Comparison of ENCODE assay signal across 10 mouse cellular contexts in the genomic region with DNA sequence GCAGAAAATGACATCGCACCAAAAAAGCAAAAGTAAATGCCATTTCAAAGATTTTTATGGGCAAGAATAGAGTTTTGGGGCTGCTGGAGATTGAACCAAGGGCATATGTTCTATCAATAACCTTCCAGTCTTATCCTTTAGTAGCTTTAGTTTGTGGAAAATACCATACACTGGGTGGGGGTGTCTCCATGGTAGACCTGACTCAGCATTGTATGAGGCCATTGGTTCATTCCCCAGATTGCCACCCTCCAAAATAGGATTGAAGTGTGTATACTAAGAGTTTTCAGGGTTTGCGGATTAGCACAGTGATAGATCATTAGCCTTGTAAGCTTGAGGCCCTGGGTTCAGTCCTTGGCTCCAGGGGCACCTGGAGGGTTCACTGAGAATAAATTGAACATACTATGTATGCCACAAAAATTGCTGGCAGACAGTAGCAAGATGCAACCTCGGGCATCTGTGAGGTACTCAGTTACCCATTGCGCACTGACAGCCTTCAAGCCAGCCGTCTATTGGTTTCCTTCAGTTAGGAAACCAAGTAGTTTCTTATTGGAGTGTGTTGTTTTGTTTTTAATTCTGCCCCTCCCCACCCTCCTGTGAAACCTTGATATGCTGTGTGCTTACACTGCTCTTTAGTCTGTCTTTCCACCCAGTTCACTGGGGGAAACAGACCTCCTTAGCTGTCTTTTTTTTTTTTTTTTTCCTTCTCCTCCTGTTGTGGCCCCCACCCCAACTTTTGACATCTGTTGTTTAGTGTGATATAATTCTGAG. TPM values are rescaled to one million over a fixed set of nuclear protein-coding genes. Genes with fewer than 3 reads are reported as not detected.
A peak's percentile ranks its signal among the peaks of the same experiment; 100 is the strongest.
DNase-seq lines count a peak whose midpoint lies in the region; ATAC-seq lines count a peak whose summit lies in the region.
"Had no signal": no experiment of that assay in that cellular context is flagged by ENCODE, and none has a peak within 500 bp of the region (broad histone marks: within the 10 kb centered on the region; RNA-seq: fewer than 3 reads in every experiment).

No protein-coding gene starts in this region.

- H3K4me2 ChIP-seq in kidney, embryonic 15.5 days, result peak overlapping the region; percentile 86

- H3K9ac ChIP-seq in kidney, embryonic 15.5 days, result no peak overlapping the region
- H3K9ac ChIP-seq: hindbrain, embryonic 15.5 days had no signal

- no peaks in the 10 kb centered on the region for H3K27me3 ChIP-seq in kidney, embryonic 15.5 days
- H3K27me3 ChIP-seq: hindbrain, embryonic 15.5 days had no signal

- no peak for ATAC-seq in kidney, embryonic 15.5 days (replicated peaks; ENCODE audit: low FRiP score)
- ATAC-seq in CD4-positive, CD25-positive, alpha-beta regulatory T cell, adult 4 months, result peak; percentile 10
- 0 out of 2 replicates have a peak, but pooled peaks have one; percentile 4 for ATAC-seq in common myeloid progenitor, adult 5-6 weeks (replicated peaks; ENCODE audit: low read depth, poor library complexity, severe bottlenecking)
- ATAC-seq in inflammation-experienced regulatory T-cells, adult 6 months, result no peak

- H3K27ac ChIP-seq in kidney, embryonic 15.5 days, result no peak overlapping the region
- H3K27ac ChIP-seq: hindbrain, embryonic 15.5 days had no signal

- WGBS in kidney, embryonic 15.5 days, result 67% methylated on average over 5 of the region's 5 CpGs

- no peaks in the 10 kb centered on the region for H3K9me3 ChIP-seq in kidney, embryonic 15.5 days (replicated peaks)
- H3K9me3 ChIP-seq: hindbrain, embryonic 15.5 days had no signal

- peaks cover 52% of the 10 kb centered on the region for H3K4me1 ChIP-seq in kidney, embryonic 15.5 days

- 0 out of 2 replicates have a peak, but pooled peaks cover 9% of the 10 kb centered on the region for H3K36me3 ChIP-seq in kidney, embryonic 15.5 days
- H3K36me3 ChIP-seq: hindbrain, embryonic 15.5 days had no signal

- no peak overlapping the region for H3K4me3 ChIP-seq in kidney, embryonic 15.5 days (replicated peaks)
- H3K4me3 ChIP-seq: hindbrain, embryonic 15.5 days had no signal

- no peak for DNase-seq in kidney, adult 8-10 months
- peak; percentile 62 for DNase-seq in liver
- no peak for DNase-seq in ovary, adult 18-20 months (ENCODE audit: low spot score)
- DNase-seq in left cerebral cortex, adult 8-10 months (ENCODE audit: low spot score in 2 of 2), result no peak
- DNase-seq: lung, postnatal 14 days had no signal

RNA-seq across cellular contexts. Expression of a gene that starts 3.6 kb away (rescaled TPM):
- polyA plus RNA-seq in kidney, embryonic 15.5 days (2015; fragmentation: Nextera tagmentation; extraction: Ambion mirVana), result 339 and 351 TPM in 2 replicates
- 10 to 100 TPM; 36.6 to 47.9 TPM for polyA plus RNA-seq in CD4-positive, CD25-positive, alpha-beta regulatory T cell, adult 4 months (2017; shearing (Covaris generic))
- 152 and 196 TPM in 2 replicates for total RNA-seq in common myeloid progenitor, adult 5-6 weeks (2017)
- polyA plus RNA-seq in inflammation-experienced regulatory T-cells, adult 6 months (2017; shearing (Covaris generic)), result 10 to 100 TPM; 46.4 to 53.4 (median 46.5) TPM
- 10 to 100 TPM; 51.0 to 60.2 (median 55.9) TPM for total RNA-seq in left cerebral cortex, adult 8-10 months (2022)

RNA-seq across cellular contexts. Expression of a gene that starts 34.8 kb away (rescaled TPM):
- 73.0 and 82.4 TPM in 2 replicates for polyA plus RNA-seq in kidney, embryonic 15.5 days (2015; fragmentation: Nextera tagmentation; extraction: Ambion mirVana)
- polyA plus RNA-seq in CD4-positive, CD25-positive, alpha-beta regulatory T cell, adult 4 months (2017; shearing (Covaris generic)), result 10 to 100 TPM; 67.1 to 69.6 TPM
- 57.9 and 65.7 TPM in 2 replicates for total RNA-seq in common myeloid progenitor, adult 5-6 weeks (2017)
- 10 to 100 TPM; 63.1 to 97.7 (median 70.1) TPM for polyA plus RNA-seq in inflammation-experienced regulatory T-cells, adult 6 months (2017; shearing (Covaris generic))
- 10 to 100 TPM; 13.1 to 19.7 (median 17.0) TPM for total RNA-seq in left cerebral cortex, adult 8-10 months (2022)

RNA-seq across cellular contexts. Expression of a gene that starts 41.0 kb away (rescaled TPM):
- 3.3 and 7.1 TPM in 2 replicates for polyA plus RNA-seq in kidney, embryonic 15.5 days (2015; fragmentation: Nextera tagmentation; extraction: Ambion mirVana)
- under 1 TPM in 1 of 2 experiments, not detected in 1; 0.36 TPM for polyA plus RNA-seq in CD4-positive, CD25-positive, alpha-beta regulatory T cell, adult 4 months (2017; shearing (Covaris generic))
- total RNA-seq in common myeloid progenitor, adult 5-6 weeks (2017), result 64.2 and 76.9 TPM in 2 replicates
- polyA plus RNA-seq in inflammation-experienced regulatory T-cells, adult 6 months (2017; shearing (Covaris generic)), result under 1 TPM in 2 of 3 experiments, not detected in 1; 0.15 to 0.32 TPM
- total RNA-seq in left cerebral cortex, adult 8-10 months (2022), result not detected

Comparison
In these comparisons a context has a peak if more than half of its experiments do, and no peak if none do; other contexts are left out.
1. ATAC-seq: peak in CD4-positive, CD25-positive, alpha-beta regulatory T cell, adult 4 months (single experiment) and common myeloid progenitor, adult 5-6 weeks (single experiment); none in kidney, embryonic 15.5 days (single experiment) and inflammation-experienced regulatory T-cells, adult 6 months (single experiment).